Mouse (Mus musculus) T-helper 17 cell (primary cell): Measurements from ENCODE around the gene Strn3.
"Not testable (repeated sequence)": the region's sequence is repeated elsewhere in the genome, so short reads cannot be mapped to it uniquely, and the experiment has no call there.

Source experiments
- in situ Hi-C, 2 experiments: fragments of 300-600 bp; cut with MboI, MseI; formaldehyde crosslinking; loops; 1 replicate in 1 of 2; 2 replicates in 1 of 2; pipeline ENCODE4 v1.15.1; 2025; ENCODE audit warnings: high pct_unique_total_duplicates in 2 of 2

The Strn3 gene

DNA sequence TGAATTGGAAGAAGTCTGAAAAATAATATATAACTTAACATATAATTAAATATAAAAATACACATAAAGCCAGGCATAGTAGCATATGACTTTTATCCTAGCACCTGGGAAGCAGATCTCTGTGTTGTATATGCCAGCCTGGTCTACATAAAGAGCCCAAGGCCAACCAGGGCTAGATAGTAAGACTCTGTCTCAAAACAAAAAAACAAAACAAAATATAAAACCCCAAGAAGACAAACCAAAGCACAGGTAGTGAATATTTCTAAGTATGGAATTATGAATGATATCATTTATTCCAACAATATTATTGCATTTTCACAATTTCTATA is 68.4 kb downstream of the Strn3 start:
- in situ Hi-C loops, result loop anchor here in 1 of 2 experiments (10.0 kb wide), 1 partner anchor 189 kb away; no protein-coding TSS in a partner anchor

DNA sequence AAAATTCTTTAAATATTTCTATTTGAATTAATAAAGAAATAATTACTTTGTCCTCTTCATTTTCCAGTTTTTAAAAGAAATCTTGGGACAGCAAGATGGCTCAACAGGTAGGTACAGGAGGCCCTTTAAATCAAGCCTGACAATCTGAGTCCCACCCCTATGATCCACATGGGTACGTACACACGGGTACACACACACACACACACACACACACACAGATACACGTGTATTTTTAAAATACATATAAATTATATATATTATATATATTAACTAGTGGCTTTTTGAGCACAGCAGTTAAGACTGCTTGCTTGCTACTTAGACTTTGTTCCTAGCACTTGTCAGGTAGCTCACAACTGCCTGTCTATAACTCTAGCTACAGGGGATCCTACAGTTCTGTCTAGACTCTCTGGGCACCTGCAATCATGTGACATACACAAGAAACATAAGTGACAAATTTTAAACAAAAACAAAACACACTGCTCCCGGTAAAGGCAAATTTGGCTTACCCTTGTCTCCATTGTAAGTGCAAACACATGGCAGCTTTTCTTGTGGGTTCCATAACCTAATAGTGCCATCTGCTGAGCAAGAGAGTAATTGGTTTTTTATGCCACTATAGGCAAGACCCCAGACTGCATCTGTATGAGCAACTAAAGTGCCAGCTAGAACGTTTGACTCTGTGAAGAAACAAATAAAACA is 68.9 kb downstream of the Strn3 start:
- in situ Hi-C loops, result loop anchor here in 1 of 2 experiments (10.0 kb wide), 1 partner anchor 188 kb away; no protein-coding TSS in a partner anchor

- in situ Hi-C loops, result loop anchor here in 1 of 2 experiments (10.0 kb wide), 1 partner anchor 186 kb away; no protein-coding TSS in a partner anchor
These were observed 70.5 kb downstream of the Strn3 start for GRCm38 (mm10) chr12:51621161-51621560.

DNA sequence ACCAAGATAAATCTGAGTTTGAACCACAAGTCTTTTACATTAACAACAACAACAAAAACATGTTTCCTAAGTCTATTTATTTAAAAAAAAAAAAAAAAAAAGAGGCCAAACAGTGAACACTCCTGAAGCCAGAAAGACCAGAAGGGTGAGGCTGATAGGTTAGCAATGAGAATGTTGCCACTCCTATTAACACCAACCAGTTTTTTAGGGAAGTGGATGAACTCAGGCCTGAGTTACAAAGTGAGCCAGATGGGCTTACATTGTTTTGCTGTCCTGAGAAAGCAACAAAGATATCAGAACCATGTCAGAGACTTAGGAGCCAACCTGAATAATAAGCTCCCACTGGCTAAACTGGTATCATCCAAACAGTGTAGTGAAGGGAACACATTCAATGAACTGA is 71.1 kb downstream of the Strn3 start:
- in situ Hi-C loops, result loop anchor here in 1 of 2 experiments (10.0 kb wide), 1 partner anchor 186 kb away; no protein-coding TSS in a partner anchor

DNA sequence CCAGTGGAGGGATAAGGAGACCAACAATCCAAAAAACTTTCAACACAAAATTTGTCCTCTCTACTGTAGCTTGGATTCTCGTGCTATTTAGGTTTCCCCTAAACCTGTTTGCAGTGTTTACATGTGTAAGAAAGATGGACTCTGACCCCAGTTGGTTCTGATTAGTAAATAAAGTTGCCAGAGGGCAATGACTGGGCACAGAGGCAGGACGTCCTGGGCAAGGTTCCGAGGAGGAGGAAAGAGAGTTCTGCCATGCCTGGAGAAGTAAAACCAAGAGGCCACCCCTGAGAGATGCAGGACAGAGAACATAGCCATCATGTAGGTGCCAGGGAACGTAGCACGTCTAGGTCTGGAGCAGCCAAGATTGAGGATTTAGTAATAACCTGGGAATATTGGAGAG is 79.3 kb downstream of the Strn3 start:
- in situ Hi-C loops, result no loop called here

- in situ Hi-C loops, result no loop called here
These were observed 85.6 kb downstream of the Strn3 start for GRCm38 (mm10) chr12:51606138-51606537.

- in situ Hi-C loops, result no loop called here
These were observed 88.4 kb downstream of the Strn3 start for GRCm38 (mm10) chr12:51603306-51603705.

DNA sequence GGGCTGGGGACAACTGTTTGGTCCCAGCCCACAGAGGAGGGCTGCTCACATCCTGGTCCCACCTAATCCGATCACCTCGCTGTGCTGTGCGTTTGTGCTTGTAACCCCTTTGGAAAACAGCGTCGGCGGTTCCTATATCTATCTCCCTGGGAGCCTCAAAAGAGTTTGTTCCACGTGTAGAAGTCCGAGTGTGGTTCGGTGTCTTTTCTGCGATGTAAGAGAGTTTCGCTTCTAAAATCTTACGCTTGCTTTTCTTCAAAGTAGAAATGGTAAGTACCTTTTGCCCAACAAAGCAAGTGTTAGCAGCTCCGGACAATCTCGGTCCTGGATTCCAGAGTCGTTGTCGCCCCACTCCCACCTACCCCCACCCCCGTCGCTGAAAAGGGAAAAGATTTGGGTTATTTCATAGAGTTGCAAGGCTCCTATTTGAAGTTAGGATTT is 97.6 kb downstream of the Strn3 start:
- in situ Hi-C loops, result no loop called here

DNA sequence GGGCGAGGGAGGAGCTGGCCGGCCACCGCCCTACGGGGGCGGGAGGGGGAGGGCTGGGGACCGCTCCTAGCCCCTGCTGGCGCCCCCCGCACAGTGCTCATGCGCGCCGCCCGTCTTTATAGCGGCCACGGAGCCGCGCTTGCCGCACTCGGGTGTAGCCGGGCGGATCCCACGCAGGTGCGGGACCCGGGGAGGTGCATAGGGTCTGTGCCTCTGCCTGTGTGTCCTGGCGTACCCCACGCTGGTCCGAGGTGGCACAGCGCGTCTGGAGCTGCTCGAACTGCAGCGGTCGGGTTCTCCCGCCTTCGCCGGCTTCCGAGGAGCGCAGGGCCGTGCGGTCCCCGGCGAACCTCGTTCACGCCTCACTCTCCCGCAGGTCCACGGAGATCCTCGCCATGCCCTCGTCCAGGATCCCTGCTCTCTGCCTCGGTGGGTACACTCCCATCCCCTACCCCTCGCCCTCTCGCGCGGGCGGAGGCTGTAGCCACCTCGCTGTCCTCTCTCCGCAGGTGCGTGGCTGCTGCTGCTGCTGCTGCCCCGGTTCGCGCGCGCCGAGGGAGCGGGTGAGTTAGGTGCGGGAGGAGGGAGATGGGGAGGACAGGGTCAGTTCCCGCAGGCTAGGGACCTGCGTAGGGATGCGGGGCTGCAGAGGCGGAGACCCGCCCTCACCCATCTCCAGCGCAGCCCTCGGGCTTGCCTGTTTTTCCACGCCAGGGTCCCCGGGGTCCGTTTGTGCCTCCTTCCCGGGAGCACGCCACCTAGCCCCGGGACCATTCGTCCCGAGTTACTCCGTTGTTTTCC is 98.3 kb downstream of the Strn3 start, which contains the start of gene Coch:
Gene Coch, plus strand, starts transcription at position 113 of the 801 bp plus-strand sequence.
- in situ Hi-C loops, result no loop called here

DNA sequence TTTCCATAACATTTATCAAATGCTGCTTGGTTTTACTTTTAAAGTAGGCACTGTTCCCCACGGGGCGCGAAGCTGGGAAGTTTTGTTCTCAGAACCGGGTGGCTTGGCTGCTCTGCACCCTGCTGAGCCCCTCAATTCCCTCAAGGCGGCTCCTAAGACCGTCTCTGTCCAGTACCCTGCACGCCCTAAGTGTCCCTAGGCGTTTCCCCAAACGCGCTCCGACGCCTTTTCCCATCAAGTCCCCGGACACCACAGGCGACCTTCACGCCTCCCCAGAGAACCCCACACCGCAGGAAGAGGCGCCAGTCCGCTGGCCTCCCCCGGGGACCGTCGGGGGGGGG is 98.8 kb downstream of the Strn3 start:
- in situ Hi-C loops, result no loop called here

DNA sequence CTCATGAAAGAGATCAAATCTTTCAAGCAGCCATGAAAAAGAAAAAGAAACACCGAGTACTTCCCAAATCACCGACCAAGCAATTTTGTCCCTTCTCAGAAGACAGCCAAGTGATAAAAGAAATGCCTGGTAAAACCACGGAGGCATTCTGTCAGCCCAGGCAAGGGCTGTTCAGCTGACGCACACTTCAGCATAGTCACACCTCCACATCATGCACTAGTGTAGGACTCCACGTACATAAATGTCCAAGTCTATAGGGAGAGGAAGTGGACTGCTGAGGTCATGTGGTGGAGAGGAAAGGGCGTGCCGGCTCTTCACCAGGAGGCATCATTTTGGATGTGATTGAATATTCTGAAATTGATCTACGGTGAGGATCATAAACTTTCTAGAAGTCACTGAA is 99.8 kb downstream of the Strn3 start:
- in situ Hi-C loops, result no loop called here

DNA sequence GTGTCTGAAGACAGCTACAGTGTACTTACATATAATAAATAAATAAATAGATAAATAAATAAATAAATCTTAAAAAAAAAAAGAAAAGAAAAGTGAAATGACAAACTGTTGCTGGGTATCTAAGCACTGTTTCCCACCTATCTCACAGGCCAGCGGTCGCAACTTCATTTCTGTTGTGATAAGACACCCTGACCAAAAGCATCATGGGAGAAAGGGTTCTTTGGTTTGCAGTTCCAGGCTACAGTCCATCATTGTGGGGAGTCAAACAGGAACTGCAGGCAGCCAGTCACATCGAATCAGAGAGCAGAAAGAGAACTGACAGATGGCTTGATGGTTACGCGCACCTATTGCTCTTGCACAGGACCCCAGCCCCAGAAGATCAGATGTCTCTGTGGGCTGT is 102.4 kb downstream of the Strn3 start:
- in situ Hi-C loops, result no loop called here

DNA sequence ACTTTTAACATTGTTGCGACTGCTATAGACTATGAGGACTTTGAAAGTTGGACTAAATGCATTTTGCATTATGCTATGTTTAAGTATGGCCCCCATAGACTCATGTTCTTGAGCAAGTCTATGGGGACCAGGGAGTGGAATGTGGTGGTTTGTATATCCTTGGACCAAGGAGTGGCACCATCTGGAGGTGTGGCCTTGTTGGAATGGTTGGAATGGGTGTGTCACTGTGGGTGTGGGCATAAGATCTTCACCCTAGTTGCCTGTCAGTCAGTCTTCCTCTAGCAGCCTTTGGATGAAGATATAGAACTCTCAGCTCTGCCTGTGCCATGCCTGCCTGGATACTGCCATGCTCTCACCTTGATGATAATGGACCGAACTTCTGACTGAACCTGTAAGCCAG is 113.9 kb downstream of the Strn3 start:
- in situ Hi-C loops, result not testable (repeated sequence)

DNA sequence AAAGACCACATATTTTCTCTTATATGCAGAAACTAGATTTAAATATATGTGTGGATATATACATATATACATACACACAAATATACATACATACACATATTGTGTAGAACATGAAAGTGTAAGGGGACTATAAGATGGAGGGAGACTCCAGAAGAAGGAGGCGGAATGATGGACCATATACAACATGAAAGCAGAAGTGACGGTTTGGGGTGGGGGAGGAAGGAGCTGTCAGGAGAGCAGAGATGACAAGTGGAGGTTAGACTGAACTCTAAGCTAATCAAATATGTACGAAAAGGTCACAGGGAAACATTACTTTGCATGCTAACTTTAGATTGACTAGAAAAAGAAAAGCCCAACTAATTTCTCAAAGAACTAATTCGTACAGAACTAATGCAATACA is 119.0 kb downstream of the Strn3 start:
- in situ Hi-C loops, result no loop called here

DNA sequence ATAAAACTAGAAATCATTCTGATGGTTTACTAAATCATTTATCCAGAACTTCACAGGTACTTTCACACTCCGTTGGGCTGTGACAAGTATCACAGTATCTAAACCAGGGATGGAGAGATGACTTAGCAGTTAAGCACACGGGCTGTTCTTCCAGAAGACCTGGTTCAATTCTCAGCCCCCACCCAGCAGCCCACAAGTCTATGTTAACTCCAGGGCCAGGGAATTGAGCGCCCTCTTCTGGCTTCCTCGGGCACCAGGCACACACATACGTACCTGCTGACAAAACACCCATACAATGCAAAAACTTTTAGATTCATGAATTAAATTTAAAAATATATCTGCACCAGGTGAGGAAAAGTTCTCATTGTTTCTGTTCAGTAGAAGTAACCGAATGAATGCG is 121.8 kb downstream of the Strn3 start:
- in situ Hi-C loops, result no loop called here

GRCm38 (mm10) chr12:51569472-51569871 is 122.2 kb downstream of the Strn3 start:
- in situ Hi-C loops, result no loop called here

DNA sequence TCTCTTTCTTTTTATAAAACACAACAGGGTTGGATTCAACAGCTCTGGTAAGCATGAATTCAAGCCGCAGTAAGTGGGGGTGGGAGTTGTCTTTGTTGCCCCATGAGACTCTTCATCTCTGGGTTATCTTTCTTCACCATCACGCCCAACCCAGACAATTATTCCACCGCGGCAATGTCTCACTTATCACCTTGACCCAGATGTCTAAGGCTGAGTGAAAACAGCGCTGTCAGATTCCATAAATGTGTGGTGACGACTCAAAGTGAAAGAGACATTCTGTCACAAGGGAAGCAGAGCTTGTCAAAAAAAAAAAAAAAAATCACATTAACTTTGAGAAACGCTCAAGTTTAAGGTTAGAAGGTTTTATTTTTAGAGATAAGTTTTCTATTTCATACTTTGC is 124.5 kb downstream of the Strn3 start:
- in situ Hi-C loops, result no loop called here

- in situ Hi-C loops, result no loop called here
These were observed 130.3 kb downstream of the Strn3 start for GRCm38 (mm10) chr12:51561416-51561815.
